Mouse (Mus musculus) intestine, postnatal 0 days (tissue): Measurements from ENCODE around the gene Irf8. TPM values are rescaled to one million over a fixed set of nuclear protein-coding genes. Genes with fewer than 3 reads are reported as not detected.

Experiments used
- ATAC-seq: fragments of 200-750 bp; cut with Nextera tagmentation; 2 replicates; pipeline ENCODE4 v1.8.0; 2017; ENCODE audit warnings: mild to moderate bottlenecking, moderate TSS enrichment, moderate library complexity
- H3K27ac ChIP-seq: fragments of 300-500 bp; sonication (generic); 2 replicates; pipeline ENCODE4 v1.5.1; 2014; ENCODE audit warnings: mild to moderate bottlenecking, low read depth, low read length, moderate library complexity
- H3K27me3 ChIP-seq: fragments of 300-500 bp; sonication (generic); replicated peaks from 2 replicates; pipeline ENCODE4 v1.6.1; 2014; ENCODE audit warnings: low read length, mixed read lengths; ENCODE audit not compliant: control insufficient read depth, insufficient read depth
- H3K36me3 ChIP-seq: fragments of 300-500 bp; sonication (generic); 2 replicates; pipeline ENCODE4 v1.6.1; 2014; ENCODE audit warnings: mild to moderate bottlenecking, moderate library complexity; ENCODE audit not compliant: control insufficient read depth, insufficient read depth
- H3K4me1 ChIP-seq: fragments of 300-500 bp; sonication (generic); replicated peaks from 2 replicates; pipeline ENCODE4 v1.6.1; 2014; ENCODE audit warnings: antibody characterized with exemption, low read length, mixed read lengths; ENCODE audit not compliant: control insufficient read depth, insufficient read depth
- H3K4me2 ChIP-seq: fragments of 300-500 bp; sonication (generic); replicated peaks from 2 replicates; pipeline ENCODE4 v1.6.1; 2014; ENCODE audit warnings: low read depth, mild to moderate bottlenecking, moderate library complexity
- H3K4me3 ChIP-seq: fragments of 300-500 bp; sonication (generic); 2 replicates; pipeline ENCODE4 v1.5.1; 2014; ENCODE audit warnings: low read depth, low read length
- H3K9ac ChIP-seq: fragments of 300-500 bp; sonication (generic); 2 replicates; pipeline ENCODE4 v1.6.1; 2014; ENCODE audit warnings: mild to moderate bottlenecking, low read depth, low read length
- H3K9me3 ChIP-seq: fragments of 300-500 bp; sonication (generic); 2 replicates; pipeline ENCODE4 v1.6.1; 2016; ENCODE audit warnings: mixed run types; ENCODE audit not compliant: control insufficient read depth
- CTCF ChIP-seq: sonication (generic); IDR thresholded peaks from 2 replicates; pipeline ENCODE4 v1.5.1; 2016; ENCODE audit warnings: low read depth, mild to moderate bottlenecking, control low read depth, antibody characterized with exemption, moderate library complexity
- WGBS: fragments of 180-500 bp; shearing (Covaris S2); extraction: QIAGEN DNeasy Blood & Tissue Kit; methylation state at CpG from one replicate; pipeline ENCODE4 v1.1.7; 2014; 5-methylcytosine and 5-hydroxymethylcytosine counted together
- polyA plus RNA-seq: library from polyadenylated mRNA; unstranded; fragments of >200 nt; fragmentation: Nextera tagmentation; extraction: Ambion mirVana; gene quantifications from 2 replicates; pipeline ENCODE4 v1.2.1, GENCODE M21; 2015

The Irf8 gene
- polyA plus RNA-seq, 1 experiment from 2014 or later, result 79.5 TPM

GRCm38 (mm10) chr8:120759847-120760246 lies 23.7 kb downstream of the Irf8 start:
- no peak overlapping the region for H3K27ac ChIP-seq
- 83% methylated on average over 6 of the region's 6 CpGs for WGBS

GRCm38 (mm10) chr8:120760341-120761215 lies 24.4 kb downstream of the Irf8 start:
- no peak for ATAC-seq
- H3K4me3 ChIP-seq, result no peak overlapping the region
- no peak for TF ChIP-seq CTCF
- H3K36me3 ChIP-seq, result peaks cover 8% of the 10 kb centered on the region; the same call in 1 of the 2 replicates
- H3K27ac ChIP-seq, result no peak overlapping the region
- no peak overlapping the region for H3K9ac ChIP-seq
- no peaks in the 10 kb centered on the region for H3K27me3 ChIP-seq
- WGBS, result 84% methylated on average over 19 of the region's 19 CpGs
- H3K4me1 ChIP-seq, result no peaks in the 10 kb centered on the region; the same call in 1 of the 2 replicates
- H3K9me3 ChIP-seq, result no peaks in the 10 kb centered on the region
- H3K4me2 ChIP-seq, result no peak overlapping the region

More at GRCm38 (mm10) chr8:120759847-120760246, 23.7 kb downstream of the Irf8 start:
- TF ChIP-seq CTCF, result no peak
- Histone ChIP-seq H3K9me3 (no peaks in the 10 kb centered on the region), H3K36me3 (peaks cover 15% of the 10 kb centered on the region; the same call in 1 of the 2 replicates), H3K4me1 (no peaks in the 10 kb centered on the region; the same call in 1 of the 2 replicates), H3K9ac (no peak overlapping the region), H3K4me2 (no peak overlapping the region), H3K4me3 (no peak overlapping the region), H3K27me3 (no peaks in the 10 kb centered on the region)
- ATAC-seq, result no peak

- ATAC-seq, result no peak; the same call in 1 of the 2 replicates
- no peak overlapping the region for H3K27ac ChIP-seq
- no peak for TF ChIP-seq CTCF
- H3K4me3 ChIP-seq, result no peak overlapping the region
- WGBS, result 50% methylated on average over 5 of the region's 5 CpGs
- H3K36me3 ChIP-seq, result no peaks in the 10 kb centered on the region
- no peak overlapping the region for H3K9ac ChIP-seq
- H3K4me2 ChIP-seq, result no peak overlapping the region
- H3K9me3 ChIP-seq, result no peaks in the 10 kb centered on the region
- H3K27me3 ChIP-seq, result no peaks in the 10 kb centered on the region
- no peaks in the 10 kb centered on the region for H3K4me1 ChIP-seq
These were observed 27.1 kb downstream of the Irf8 start for GRCm38 (mm10) chr8:120763267-120763666.

DNA sequence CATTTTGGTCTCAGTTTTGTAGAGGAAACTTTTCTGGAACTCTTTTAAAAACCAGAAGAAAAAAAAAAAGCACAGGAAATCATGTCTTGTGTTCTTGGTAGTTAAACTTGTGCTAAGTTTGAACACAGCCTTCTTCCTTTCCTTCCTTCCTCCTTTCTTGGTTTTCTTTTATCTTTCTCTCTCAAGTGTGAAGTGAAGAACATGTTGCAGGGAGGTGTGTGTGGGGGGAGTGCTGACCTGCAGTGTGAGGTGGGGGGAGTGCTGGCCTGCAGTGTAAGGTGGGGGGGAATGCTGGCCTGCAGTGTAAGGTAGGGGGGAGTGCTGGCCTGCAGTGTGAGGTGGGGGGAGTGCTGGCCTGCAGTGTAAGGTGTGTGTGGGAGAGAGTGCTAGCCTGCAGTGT lies 28.5 kb downstream of the Irf8 start:
- no peaks in the 10 kb centered on the region for H3K4me1 ChIP-seq
- no peak for TF ChIP-seq CTCF
- ATAC-seq, result no peak

GRCm38 (mm10) chr8:120766622-120767021 lies 30.5 kb downstream of the Irf8 start:
- Histone ChIP-seq H3K9me3 (no peaks in the 10 kb centered on the region), H3K4me1 (no peaks in the 10 kb centered on the region), H3K9ac (no peak overlapping the region), H3K4me2 (no peak overlapping the region), H3K27me3 (no peaks in the 10 kb centered on the region), H3K36me3 (no peaks in the 10 kb centered on the region), H3K4me3 (no peak overlapping the region), H3K27ac (no peak overlapping the region)
- ATAC-seq, result no peak
- no peak for TF ChIP-seq CTCF
- 45% methylated on average over 3 of the region's 3 CpGs for WGBS

More for the DNA sequence above, 28.5 kb downstream of the Irf8 start:
- no peak overlapping the region for H3K9ac ChIP-seq
- H3K4me3 ChIP-seq, result no peak overlapping the region
- H3K36me3 ChIP-seq, result no peaks in the 10 kb centered on the region
- no peaks in the 10 kb centered on the region for H3K9me3 ChIP-seq
- H3K4me2 ChIP-seq, result no peak overlapping the region
- no peak overlapping the region for H3K27ac ChIP-seq
- no peaks in the 10 kb centered on the region for H3K27me3 ChIP-seq

DNA sequence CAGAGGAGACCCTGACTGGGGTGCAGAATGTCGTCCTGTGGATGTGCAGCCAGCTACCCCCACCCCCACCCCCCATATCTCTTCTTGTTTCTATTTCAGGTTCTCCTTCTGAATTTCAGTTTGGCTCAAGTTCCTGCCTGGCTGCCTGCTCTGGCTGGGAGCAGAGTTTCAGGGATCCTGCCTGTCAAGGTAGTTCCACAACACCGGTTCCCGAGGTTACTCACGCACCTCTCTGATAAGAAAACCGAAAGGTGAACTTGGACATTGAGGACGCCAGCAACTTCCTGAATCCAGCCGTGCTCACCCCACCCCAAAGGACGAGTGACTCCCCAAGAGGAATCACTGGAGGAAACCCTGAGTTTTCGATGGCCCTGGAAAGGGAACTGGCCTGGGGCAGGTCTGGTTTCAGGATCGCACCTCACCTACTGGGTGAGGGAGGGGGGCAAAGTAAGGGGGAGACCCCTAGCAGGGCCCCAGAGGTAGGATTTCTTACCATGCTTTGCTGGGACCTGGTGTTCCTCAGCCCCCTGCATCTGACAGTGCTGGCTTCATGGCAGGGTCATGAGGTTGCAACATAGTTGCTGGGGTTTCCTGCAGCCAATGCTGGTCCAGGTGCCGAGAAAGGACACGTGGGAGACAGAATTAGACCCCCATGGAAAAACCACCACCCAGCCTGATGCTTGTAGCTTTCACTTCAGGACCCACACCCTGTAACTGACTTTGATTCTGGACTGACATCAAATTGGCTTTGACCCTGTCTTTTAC lies 32.5 kb downstream of the Irf8 start:
- ATAC-seq, result peak; percentile 21; the same call in 1 of the 2 replicates

More for the DNA sequence above, 32.5 kb downstream of the Irf8 start:
- Histone ChIP-seq H3K4me2 (no peak overlapping the region), H3K4me1 (no peaks in the 10 kb centered on the region), H3K36me3 (no peaks in the 10 kb centered on the region), H3K9me3 (no peaks in the 10 kb centered on the region), H3K4me3 (no peak overlapping the region), H3K9ac (no peak overlapping the region), H3K27me3 (no peaks in the 10 kb centered on the region), H3K27ac (no peak overlapping the region)
- no peak for TF ChIP-seq CTCF
- WGBS, result 43% methylated on average over 12 of the region's 12 CpGs
